Mouse (Mus musculus): Measurements from ENCODE around the gene Ugt2a2.
"Not testable (repeated sequence)": the region's sequence is repeated elsewhere in the genome, so short reads cannot be mapped to it uniquely, and the experiment has no call there.

Gene Ugt2a2

DNA sequence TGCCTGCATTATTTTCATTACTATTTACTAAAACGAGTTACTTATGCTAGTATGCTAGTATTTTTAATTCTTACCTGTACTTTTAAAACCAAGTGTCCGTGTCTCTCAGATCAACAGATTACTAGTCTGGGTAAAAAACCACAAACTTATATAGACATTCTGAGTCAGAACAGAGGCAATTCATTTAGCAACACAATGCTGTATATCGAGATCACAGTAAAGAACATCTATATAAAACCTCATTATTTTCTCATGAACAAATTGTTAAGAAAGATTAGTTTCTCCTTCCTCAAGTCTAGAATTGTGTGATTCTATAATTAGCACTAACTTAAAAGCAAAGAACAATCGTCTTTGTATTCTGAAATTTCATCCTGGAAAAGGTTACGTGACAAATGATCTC lies at the start of gene Ugt2a2:
TSS of gene Ugt2a2 (minus strand) at position 101 of the 400 bp plus-strand sequence.
- DNase-seq (ENCODE audit: low read depth, low spot score): no peak

DNA sequence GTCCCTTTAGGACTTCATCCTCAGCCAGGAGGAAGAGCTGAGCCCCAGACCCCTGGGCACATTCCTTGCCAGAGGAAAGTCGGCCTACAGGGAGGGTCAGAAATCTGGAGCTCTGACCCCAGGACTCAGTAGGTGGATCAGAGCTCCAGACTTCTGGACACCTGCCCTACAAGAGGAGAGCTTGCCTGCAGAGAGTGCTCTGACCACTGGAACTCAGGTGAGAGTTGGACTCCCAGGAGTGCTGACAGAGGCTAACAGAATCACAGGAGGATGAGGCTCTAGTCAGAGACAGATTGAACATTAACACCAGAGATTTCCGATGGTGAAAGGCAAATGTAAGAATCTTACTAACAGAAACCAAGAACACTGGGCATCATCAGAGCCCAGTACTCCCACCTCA lies 41.5 kb upstream of the Ugt2a2 start:
- DNase-seq (ENCODE audit: low read depth, low spot score): not testable (repeated sequence)

DNA sequence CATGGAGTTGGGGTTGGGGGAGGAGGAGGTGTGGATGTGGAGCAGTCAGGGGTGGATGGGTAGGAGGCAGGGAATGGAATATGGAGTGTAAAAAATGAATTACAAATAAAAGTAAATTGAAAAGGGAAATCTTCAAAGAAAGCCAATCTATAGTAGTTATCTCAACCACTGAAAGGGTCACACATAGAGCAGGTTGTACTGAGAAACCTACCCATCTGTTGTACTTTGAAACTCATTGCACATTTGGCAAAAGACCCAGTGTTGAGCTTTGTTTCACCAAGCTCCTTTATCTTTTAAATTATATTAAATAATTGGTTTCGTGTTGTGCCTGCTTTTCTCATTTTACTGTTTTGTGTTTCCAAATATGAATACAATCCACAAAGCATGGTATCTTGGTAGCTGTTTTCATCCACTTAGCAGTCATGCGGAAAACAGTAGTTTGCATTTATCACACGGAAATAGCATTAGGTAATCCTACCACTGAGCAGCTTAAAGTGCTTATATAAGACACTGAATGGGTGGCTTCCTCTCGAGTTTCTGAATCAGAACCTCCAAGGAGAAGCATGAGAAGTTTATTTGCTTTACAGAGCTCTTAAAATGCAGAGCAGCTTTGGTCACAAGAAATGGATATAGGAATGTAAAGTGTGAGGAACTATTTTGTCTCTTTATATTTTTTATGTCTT lies 23.9 kb upstream of the Ugt2a2 start:
- no peak for DNase-seq (ENCODE audit: low read depth, low spot score)

DNA sequence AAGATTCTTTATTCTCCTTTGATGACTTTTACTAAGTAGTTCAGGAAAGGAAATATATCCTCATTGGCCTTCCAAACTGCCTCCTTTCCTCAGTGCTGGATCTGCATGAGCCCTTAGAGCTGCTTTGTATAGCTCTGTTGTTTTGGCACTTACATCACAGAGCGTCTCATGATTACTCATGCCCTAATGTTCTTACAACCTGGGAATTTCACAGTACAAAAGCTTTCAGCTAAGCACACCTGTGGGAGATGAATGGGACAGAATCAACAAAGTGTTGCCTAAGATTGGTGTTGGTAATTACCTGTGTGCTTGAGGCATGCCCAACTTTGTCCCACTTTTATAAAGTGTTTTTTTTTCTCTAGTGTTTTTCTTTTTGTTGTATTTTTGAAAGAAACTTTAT lies 20.6 kb upstream of the Ugt2a2 start:
- DNase-seq (ENCODE audit: low read depth, low spot score): no peak

DNA sequence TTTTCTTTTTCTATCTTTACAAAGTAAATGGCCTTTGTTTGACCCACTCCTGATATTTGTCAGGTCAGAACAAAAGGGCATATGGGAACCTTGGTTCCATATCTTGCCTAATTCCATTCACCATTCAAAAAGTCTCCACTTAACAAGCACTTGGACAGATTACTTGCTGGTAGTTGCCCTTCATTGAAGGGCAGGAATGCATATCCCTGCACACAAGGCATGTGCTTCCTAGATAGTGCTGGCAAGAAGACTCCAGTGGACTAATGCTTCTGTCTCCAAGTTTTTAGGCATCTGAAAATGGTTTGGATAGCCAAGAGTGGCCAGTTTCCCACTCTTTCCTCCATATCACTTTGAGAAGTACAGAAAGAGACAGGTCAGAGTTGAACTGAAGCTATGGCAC lies 17.3 kb upstream of the Ugt2a2 start:
- DNase-seq (ENCODE audit: low read depth, low spot score): no peak

DNA sequence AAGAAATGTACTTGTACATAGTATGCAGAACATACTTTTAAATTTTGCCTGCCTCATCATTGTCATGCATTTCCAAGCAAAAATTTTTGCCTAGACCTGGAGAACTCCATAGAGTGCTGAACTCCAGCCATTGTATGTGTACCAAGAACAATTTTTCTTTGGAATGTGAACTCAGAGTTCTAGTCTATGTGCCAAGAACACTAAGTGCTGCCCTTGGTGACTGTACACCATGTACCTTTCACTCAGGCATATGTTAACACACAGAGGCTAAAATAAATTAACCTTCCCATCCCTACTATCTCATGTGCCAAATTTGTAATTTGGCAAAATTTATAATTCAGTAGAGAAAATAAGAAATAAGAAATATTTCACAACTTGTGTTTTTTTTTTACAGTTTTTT lies 16.9 kb upstream of the Ugt2a2 start:
- DNase-seq (ENCODE audit: low read depth, low spot score): no peak

DNA sequence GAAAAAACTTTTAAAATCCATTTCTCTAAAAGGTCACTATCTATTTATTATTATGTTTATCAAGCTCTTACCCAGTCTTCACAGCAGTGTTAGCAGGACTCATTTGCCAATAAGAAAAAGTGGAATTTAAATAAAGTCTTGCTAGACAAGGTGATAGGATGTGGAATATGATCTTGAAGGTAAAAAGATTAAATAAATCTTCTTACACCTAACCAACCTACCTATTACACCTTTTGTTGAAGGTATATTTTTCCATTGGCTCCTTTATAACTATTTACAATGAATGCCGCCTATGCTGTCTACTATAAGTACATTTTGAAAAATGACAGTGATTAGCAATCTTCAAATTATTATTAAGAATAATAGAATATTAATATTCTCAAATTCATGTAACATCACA lies 8.7 kb upstream of the Ugt2a2 start, which contains the start of gene Ugt2a1:
TSS of gene Ugt2a1 (minus strand) at position 101 of the 400 bp plus-strand sequence.
- no peak for DNase-seq (ENCODE audit: low read depth, low spot score)

DNA sequence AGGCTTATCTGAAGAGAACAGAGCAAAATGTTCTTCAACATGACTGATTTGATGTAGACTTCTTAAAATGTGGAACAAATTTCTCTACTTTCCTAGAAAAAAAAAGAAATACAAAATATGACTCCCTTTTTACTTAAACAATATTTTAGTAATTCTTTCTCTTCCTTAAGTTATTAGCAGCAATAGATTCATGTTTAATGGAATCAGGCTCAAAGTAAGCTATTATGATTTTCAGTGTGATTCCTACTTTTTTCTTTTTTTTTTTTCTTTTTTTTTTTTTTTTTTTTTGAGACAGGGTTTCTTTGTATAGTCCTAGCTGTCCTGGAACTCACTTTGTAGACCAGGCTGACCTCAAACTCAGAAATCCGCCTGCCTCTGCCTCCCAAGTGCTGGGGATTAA lies 4.6 kb upstream of the Ugt2a2 start, which contains the start of gene Gm43638:
TSS of gene Gm43638 (minus strand) at position 101 of the 400 bp plus-strand sequence.
- DNase-seq (ENCODE audit: low read depth, low spot score): not testable (repeated sequence)

DNA sequence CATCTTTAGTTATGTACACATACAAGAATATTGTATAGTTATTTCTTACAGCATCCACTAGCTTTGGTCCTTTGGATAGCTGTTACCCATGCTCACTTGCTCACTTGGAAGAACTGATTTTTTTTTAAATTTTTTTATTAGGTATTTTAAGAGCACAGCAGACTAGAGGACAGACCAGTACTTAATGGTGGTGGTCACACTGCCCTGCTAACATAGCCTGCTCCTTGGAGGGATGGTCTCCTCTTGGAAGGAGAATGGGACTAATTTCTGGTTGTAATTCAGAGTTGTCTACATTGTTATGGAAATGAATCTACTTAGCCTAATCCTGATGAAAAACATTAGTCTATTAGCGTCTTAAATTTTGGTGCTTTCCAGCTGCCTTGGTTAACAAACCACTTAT lies 23.2 kb downstream of the Ugt2a2 start:
- DNase-seq (ENCODE audit: low read depth, low spot score): no peak

DNA sequence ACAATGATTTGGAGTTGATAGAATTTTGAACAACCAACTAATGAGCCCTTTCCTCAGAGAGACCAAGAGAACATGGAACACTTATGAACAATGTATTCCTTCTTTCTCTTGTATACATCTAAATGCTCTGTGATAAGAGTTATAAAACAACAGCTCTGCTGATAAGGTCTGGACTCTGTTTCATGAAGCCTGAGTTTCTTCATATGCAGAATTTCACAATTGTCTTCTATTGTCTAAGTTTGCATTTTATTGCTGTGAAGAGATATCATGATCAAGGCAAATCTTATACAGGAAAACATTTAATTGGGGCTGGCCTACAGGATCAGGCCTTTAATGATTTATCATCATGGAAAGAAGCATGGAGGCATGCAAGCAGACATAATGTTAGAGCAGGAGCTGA lies 24.4 kb downstream of the Ugt2a2 start:
- DNase-seq (ENCODE audit: low read depth, low spot score): no peak

DNA sequence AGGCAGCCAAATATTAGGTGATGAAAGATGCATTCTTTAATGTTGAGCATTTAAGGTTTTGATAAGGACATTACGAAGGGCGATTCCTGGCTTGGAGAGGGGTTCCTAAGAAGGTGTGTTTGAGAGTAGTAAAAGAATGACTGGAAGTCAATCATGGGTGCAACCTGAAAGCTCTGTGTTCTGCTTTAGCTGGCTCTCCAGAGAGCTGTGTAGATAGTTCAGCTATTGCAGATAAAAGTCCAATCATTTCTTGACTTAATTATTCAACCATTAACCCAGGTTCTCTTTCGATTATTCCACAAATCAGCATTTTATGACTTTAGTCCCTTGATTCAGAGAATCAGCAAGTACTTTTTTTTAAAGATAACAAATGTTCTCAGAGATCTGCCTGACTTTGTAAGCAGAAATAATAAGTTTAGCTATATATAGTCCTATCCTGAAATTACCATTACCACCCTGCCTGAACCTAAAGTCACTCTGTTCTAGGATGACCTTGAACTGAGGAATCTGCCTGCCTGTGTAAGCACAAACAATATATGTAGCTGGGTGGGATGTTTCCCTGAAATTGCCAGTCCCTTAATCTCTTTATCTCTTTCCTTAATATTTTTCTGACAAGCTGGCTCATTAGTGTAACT lies 25.7 kb downstream of the Ugt2a2 start:
- DNase-seq (ENCODE audit: low read depth, low spot score): no peak

DNA sequence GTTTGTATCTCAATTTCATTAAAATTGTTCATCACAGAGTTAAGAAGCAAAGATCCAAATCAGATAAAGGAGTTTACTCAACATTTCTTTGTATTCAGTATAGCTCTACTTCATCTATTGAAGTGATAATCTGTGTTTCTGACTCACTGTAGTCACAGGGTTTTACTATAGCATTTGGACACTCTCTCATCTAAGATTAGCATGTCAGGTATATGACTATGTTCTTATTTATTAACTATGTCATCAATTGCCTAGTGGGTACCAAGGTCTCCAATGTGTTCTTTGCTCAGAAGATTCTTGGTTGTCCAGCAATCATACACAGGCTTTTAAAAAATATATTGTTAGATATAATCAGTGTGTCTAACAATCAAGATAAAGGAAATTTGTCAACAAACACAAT lies 26.5 kb downstream of the Ugt2a2 start:
- DNase-seq (ENCODE audit: low read depth, low spot score): no peak

DNA sequence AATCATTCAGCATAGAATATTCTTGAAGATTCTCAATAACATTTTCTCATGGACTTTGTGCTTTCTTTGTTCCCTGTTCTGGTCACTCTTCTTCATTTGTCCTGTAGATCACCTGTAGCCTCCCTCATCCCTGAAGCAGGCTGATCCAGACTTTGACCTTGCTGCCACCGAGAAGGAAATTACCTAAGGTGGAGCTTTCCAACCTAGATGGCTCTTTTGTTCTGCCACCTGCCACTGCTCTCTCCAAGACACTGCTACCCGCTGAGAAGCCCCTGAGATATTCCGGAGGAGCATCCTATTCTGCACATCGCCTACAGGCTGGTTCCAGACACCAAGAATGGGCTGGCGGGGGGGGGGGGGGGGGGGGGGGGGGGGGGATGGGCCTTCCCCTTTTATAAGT lies 29.5 kb downstream of the Ugt2a2 start:
- not testable (repeated sequence) for DNase-seq (ENCODE audit: low read depth, low spot score)

DNA sequence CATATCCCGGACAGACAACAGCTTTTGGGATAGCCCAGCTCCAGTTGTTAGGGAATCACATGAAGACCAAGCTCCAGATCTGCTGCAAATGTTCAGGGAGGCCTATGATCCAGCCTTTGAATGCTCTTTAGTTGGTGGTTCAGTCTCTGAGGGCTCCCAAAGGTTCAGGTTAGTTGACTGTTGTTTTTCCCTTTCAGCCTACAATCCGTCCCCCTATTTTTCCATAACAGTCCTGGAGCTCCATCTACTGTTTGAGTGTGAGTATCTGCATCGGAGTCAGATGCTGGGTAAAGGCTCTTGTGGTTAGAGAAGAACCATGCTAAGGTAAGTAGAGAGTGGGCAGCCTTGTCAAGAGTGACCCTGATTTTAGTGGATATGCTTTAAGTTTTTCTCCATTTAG lies 45.8 kb downstream of the Ugt2a2 start:
- DNase-seq (ENCODE audit: low read depth, low spot score): peak; percentile 14

DNA sequence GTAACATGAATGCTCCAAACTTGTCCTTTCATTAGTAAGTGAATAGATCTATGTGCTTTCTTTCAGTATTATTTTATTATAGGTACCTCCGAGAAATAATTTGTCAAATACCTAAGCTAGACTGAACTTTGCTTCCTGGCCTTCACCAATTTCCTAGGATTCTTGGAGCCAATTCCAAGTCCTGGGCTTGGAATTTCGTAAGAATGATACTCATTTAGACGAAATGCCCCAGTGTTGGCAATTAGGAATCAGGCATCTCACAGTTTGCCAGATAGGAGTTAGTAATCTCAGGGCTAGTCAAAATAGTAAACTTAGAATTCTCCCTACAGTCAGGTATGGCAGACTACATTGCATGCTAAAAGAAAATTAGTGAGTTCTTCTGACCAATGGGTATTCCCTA lies 56.4 kb downstream of the Ugt2a2 start:
- no peak for DNase-seq (ENCODE audit: low read depth, low spot score)

DNA sequence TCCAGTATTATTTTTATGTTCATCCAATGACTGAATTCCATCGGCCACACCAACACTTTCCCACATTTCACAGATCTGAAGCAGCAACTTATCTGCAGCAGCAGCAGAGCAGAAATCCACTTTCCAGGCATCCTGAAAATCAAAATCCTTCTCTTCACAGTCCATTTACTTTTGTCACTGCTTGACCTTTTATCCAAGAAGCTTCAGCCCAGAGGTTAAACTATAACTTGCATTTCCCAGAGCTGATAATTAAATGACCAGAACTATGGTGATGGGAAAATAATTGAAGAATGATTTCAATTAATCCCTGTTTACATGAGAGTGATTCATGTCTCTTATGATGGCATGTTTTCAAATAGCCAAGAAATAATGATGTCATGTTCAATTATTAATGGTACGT lies 58.0 kb downstream of the Ugt2a2 start, which contains the start of gene Ugt2b38:
TSS of gene Ugt2b38 (minus strand) at position 163 of the 400 bp plus-strand sequence.
- not testable (repeated sequence) for DNase-seq (ENCODE audit: low read depth, low spot score)
